Mouse (Mus musculus) ES-E14 (cell line): ENCODE results near the gene Chst11. TPM values are rescaled to one million over a fixed set of nuclear protein-coding genes. Genes with fewer than 3 reads are reported as not detected.

Experiments
- DNase-seq: peaks from one replicate; pipeline ENCODE4 v3.0.0-alpha.2; 2013; ENCODE audit warnings: low read depth, low spot score
- H3K27ac ChIP-seq: 2 replicates; pipeline ENCODE4 v1.5.1; 2012; ENCODE audit warnings: low read depth, mild to moderate bottlenecking, low read length, moderate library complexity, mixed read lengths; ENCODE audit not compliant: poor library complexity, insufficient read depth, severe bottlenecking
- H3K36me3 ChIP-seq: 2 replicates; pipeline ENCODE4 v1.6.1; 2012; ENCODE audit warnings: mild to moderate bottlenecking, low read length, moderate library complexity, mixed read lengths; ENCODE audit not compliant: control insufficient read depth, poor library complexity, insufficient read depth, severe bottlenecking
- H3K4me1 ChIP-seq, 2 experiments: fragments of 150-350 bp in 1 of 2; sonication (generic) in 1 of 2; 2 replicates each; pipeline ENCODE4 v1.6.1; 2012; ENCODE audit warnings: low read length in 2 of 2, mild to moderate bottlenecking in 1 of 2, mixed read lengths in 1 of 2; ENCODE audit not compliant: control insufficient read depth in 2 of 2, insufficient read depth in 2 of 2, poor library complexity in 1 of 2
- H3K4me3 ChIP-seq, 2 experiments: fragments of 150-350 bp in 1 of 2; sonication (generic) in 1 of 2; 2 replicates each; pipeline ENCODE4 v1.5.1; 2012; ENCODE audit warnings: low read length in 2 of 2, low read depth in 1 of 2, mild to moderate bottlenecking in 1 of 2, mixed read lengths in 1 of 2; ENCODE audit not compliant: insufficient read depth in 1 of 2, poor library complexity in 1 of 2, severe bottlenecking in 1 of 2
- H3K9ac ChIP-seq: 2 replicates; pipeline ENCODE4 v1.6.1; 2012; ENCODE audit warnings: low read depth, mild to moderate bottlenecking, low read length, mixed read lengths; ENCODE audit not compliant: poor library complexity, insufficient read depth, severe bottlenecking
- H3K9me3 ChIP-seq: fragments of 150-350 bp; sonication (generic); 2 replicates; pipeline ENCODE4 v1.6.1; 2012; ENCODE audit warnings: low read depth, mild to moderate bottlenecking, low read length; ENCODE audit not compliant: control insufficient read depth, insufficient read depth
- CHD2 ChIP-seq: IDR thresholded peaks from 2 replicates; pipeline ENCODE4 v1.6.1; 2014; ENCODE audit warnings: mild to moderate bottlenecking, low read depth, low read length, inconsistent platforms
- HCFC1 ChIP-seq: IDR thresholded peaks from 2 replicates; pipeline ENCODE4 v1.6.1; 2012; ENCODE audit warnings: low read length, inconsistent platforms, borderline replicate concordance; ENCODE audit not compliant: insufficient read depth
- MAFK ChIP-seq: IDR thresholded peaks from 2 replicates; pipeline ENCODE4 v1.6.1; 2014; ENCODE audit warnings: mild to moderate bottlenecking, low read depth, low read length, inconsistent platforms; ENCODE audit not compliant: insufficient read depth
- ZC3H11A ChIP-seq: IDR thresholded peaks from 2 replicates; pipeline ENCODE4 v1.6.1; 2012; ENCODE audit warnings: low read depth, mild to moderate bottlenecking, inconsistent platforms, low read length, borderline replicate concordance
- ZNF384 ChIP-seq: IDR thresholded peaks from 2 replicates; pipeline ENCODE4 v1.6.1; 2012; ENCODE audit warnings: low read depth, low read length, inconsistent platforms
- in situ Hi-C, 2 experiments: fragments of 600-800 bp; cut with MboI; formaldehyde crosslinking; loops; one replicate each; pipeline ENCODE4 v1.15.1; 2025; ENCODE audit warnings: low sequenced_read_pairs in 2 of 2, inconsistent platforms in 1 of 2; ENCODE audit not compliant: unreplicated experiment in 2 of 2
- total RNA-seq: library from RNA; depleted of rRNA; stranded (reverse); fragments of 300-350 nt; gene quantifications from 2 replicates; pipeline ENCODE4 v1.2.3, GENCODE M21; 2012

The Chst11 gene
- total RNA-seq, 1 experiment, result 8.6 TPM

GRCm38 (mm10) chr10:83158322-83158721 lies 173.0 kb downstream of the Chst11 start:
- no peak overlapping the region for H3K4me3 ChIP-seq
- H3K36me3 ChIP-seq, result no peaks in the 10 kb centered on the region
- TF ChIP-seq ZC3H11A (no peak), CHD2 (no peak), ZNF384 (no peak), MAFK (no peak), HCFC1 (no peak)
- H3K27ac ChIP-seq, result no peak overlapping the region
- DNase-seq, result no peak
- no peaks in the 10 kb centered on the region for H3K9me3 ChIP-seq
- H3K9ac ChIP-seq, result no peak overlapping the region
- H3K4me1 ChIP-seq, result no peaks in the 10 kb centered on the region
- in situ Hi-C loops, result no loop called here

DNA sequence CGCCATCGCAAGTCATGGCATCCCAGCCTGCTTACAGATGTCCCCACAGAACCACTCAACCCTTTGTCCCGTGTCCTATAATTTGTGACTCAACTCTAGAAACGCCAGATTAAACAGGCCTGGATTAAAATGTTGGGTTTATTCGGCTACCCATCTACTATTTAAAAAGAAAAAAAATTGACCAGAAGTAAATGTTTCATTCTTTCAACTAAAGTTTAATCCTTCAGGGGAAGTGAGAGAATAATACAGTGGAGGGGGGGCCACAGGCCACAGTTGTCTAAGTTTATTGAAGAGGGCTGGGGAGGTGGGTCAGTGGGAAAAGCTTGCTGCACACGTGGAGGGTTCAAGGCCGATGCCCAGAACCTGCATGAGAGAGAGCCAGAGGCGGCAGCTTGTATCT lies 173.9 kb downstream of the Chst11 start:
- in situ Hi-C loops, result no loop called here
- Histone ChIP-seq H3K27ac (no peak overlapping the region), H3K4me3 (no peak overlapping the region), H3K36me3 (no peaks in the 10 kb centered on the region), H3K9me3 (no peaks in the 10 kb centered on the region), H3K4me1 (no peaks in the 10 kb centered on the region), H3K9ac (no peak overlapping the region)
- DNase-seq, result no peak
- TF ChIP-seq HCFC1, result no peak

GRCm38 (mm10) chr10:83161656-83162365 lies 176.5 kb downstream of the Chst11 start:
- in situ Hi-C loops, result no loop called here
- Histone ChIP-seq H3K9ac (no peak overlapping the region), H3K27ac (no peak overlapping the region), H3K4me1 (no peaks in the 10 kb centered on the region), H3K9me3 (no peaks in the 10 kb centered on the region), H3K36me3 (no peaks in the 10 kb centered on the region), H3K4me3 (no peak overlapping the region)
- DNase-seq, result no peak
- TF ChIP-seq HCFC1, result no peak
- TF ChIP-seq CHD2, result no peak
- no peak for TF ChIP-seq ZNF384
- TF ChIP-seq MAFK, result no peak

DNA sequence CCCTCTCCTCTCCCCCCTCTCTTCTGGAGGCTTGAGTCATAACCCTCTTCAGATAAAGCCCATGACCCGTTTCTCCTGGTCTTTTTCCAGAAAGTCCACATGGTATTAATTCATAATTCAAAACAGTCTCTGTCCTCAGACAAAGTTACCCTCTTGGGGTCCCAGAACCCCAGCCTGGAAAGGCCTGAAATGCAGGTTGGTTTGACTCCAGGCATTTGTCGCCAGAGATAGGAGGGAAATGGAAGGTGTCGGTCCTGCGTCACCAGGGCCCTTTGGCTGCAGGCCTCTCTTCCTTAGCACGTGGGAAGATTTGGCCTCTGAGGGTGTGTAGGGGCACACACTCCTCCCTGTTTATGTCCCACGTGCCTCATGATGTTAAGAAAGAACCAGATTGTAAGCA lies 178.6 kb downstream of the Chst11 start:
- in situ Hi-C loops, result no loop called here
- DNase-seq, result no peak
- Histone ChIP-seq H3K4me3 (no peak overlapping the region), H3K36me3 (no peaks in the 10 kb centered on the region), H3K27ac (no peak overlapping the region), H3K4me1 (no peaks in the 10 kb centered on the region), H3K9ac (no peak overlapping the region), H3K9me3 (no peaks in the 10 kb centered on the region)
- TF ChIP-seq ZC3H11A, result no peak
- TF ChIP-seq ZNF384, result no peak
- TF ChIP-seq MAFK, result no peak
- no peak for TF ChIP-seq HCFC1
- no peak for TF ChIP-seq CHD2

DNA sequence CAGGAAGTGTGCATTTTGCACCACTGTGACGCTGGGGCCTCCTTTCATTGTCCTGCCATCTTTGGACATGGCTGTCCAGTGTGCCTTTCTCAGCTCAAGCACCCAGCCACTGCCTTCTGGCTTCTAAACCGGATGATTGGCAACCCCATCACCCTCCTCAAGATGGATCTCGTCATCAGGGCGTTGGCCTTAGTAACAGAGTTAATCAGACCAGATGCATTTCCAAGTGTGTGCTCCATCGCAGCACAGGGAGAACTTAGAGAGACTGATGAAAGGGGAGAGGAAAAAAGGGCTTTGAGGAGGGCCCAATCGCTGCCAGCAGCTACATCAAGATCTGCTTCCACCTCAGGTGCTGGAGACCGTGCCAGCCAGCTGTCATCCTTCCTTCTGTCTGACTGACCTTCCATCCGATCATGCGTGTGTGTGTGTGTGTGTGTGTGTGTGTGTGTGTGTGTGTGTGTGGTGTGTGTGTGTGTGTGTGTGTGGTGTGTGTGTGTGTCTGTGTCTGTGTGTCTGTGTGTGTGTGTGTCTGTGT lies 179.7 kb downstream of the Chst11 start:
- DNase-seq, result no peak
- in situ Hi-C loops, result no loop called here
- TF ChIP-seq CHD2 (no peak), ZC3H11A (no peak), MAFK (no peak), HCFC1 (no peak)
- H3K9me3 ChIP-seq, result no peaks in the 10 kb centered on the region
- H3K36me3 ChIP-seq, result no peaks in the 10 kb centered on the region
- H3K4me1 ChIP-seq, result no peaks in the 10 kb centered on the region
- no peak overlapping the region for H3K4me3 ChIP-seq
- H3K9ac ChIP-seq, result no peak overlapping the region
- no peak overlapping the region for H3K27ac ChIP-seq
